Mouse (Mus musculus) lung, postnatal 36 days (tissue): ENCODE data around the gene Adam21.
"Not testable (repeated sequence)": the region's sequence is repeated elsewhere in the genome, so short reads cannot be mapped to it uniquely, and the experiment has no call there.

ENCODE experiments used
- DNase-seq: peaks from one replicate; pipeline ENCODE4 v3.0.0; 2022; ENCODE audit warnings: mixed read lengths

Gene Adam21

GRCm38 (mm10) chr12:81568374-81568773 lies at the start of gene Adam21:
Adam21 (minus strand) TSS chr12:81568474.
- no peak for DNase-seq

- DNase-seq = no peak
Observed at GRCm38 (mm10) chr12:81616980-81617379, 48.7 kb upstream of the Adam21 start.

- DNase-seq = no peak
Observed at GRCm38 (mm10) chr12:81615807-81616206, 47.5 kb upstream of the Adam21 start.

- DNase-seq = no peak
Observed at GRCm38 (mm10) chr12:81609445-81609844, 41.2 kb upstream of the Adam21 start.

DNA sequence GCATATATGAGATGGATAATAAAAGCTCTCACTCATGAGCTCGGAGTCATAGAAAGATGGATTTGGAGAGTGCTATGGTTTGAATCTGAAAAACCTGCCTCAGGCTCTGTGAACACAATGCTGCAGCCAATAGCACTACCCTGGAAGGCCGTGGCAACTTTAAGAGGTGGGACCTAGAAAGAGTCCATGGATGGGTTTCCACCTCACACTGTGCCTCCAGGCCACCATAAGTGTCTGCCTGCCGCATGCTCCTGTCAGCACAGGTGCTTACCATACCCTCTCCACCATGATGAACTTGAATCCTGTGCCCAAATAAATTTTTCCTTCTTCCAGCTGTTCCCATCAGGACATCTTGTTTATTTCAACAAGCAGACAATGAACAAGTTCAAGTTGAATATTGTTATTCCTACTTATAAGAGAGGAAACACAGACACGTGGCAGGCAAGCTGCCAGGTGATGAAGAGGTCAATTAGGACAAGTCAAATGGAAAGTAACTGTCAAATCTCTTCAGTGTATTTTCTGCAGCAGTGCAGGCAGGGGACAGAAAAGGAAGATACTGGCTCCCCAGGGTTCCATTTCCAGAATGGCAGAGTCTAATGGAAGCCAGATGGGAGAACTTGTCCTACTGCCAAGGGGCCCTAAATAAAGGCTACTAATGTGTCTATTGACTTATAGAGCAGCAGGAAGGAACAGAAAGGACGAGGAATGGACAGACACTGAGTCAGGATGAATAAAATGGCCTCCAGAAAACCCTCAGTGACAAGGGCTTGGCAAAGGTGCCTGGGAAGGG lies 36.9 kb upstream of the Adam21 start:
- DNase-seq = no peak

- no peak for DNase-seq
Observed at GRCm38 (mm10) chr12:81596547-81597262, 28.4 kb upstream of the Adam21 start.

DNA sequence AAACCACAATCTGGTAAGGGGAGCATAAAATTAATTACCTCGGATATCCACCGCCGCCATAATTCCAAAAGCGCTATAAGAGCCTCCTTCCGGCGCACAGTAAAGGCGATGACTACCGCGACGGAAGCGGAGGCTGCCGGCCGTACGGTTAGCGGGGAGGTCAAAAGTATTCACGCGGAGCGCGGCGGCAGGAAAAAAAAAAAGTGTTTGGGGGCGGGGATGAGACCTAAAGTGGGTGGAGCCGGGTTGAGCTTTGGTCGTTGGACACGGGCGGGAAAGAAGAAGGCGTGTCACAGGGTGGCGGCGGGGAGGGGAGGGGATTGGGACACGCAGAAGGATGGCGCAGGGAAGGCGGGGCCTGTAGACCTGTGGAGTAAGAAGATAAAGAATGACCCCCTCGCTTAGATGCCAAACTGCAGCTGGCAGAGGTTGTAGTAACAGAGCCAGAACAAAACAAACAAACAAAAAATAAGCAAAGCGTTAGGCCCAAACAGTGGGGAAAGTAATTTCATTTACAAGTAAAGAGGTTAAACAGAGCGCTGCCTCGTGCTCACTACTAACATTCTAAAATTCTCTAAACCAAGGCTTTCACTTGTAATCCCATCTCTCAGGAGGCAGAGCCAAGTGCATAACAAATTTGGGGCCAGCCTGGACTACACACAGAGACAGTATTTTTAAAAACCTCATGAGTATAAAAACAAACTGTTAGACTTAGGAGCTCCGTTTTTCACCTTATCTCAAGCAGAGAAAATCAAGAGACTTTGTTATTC lies 26.8 kb upstream of the Adam21 start, which contains the start of gene Med6:
Gene Med6 (minus strand): TSS at position 107 of the 770 bp plus-strand sequence.
- DNase-seq = peak; percentile 97

DNA sequence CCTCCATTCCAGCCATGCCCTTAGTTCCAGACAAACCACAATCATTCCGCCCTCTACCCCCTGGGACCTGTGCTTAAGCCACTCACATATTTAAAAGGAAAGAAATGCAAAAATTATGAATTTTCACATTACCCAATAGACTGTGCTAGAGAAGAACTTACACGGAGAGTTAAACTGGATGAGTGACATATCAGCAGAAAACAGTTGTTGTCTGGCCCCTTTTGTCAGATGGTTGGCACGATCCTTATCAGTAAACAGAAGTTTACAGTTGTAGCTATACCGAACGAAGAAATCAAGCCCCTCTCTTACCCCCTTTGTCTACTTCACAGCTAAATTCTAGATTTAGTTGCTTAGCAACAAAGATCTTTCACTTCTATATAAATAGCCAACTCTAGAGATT lies 343 bp downstream of the Adam21 start:
- DNase-seq = no peak

DNA sequence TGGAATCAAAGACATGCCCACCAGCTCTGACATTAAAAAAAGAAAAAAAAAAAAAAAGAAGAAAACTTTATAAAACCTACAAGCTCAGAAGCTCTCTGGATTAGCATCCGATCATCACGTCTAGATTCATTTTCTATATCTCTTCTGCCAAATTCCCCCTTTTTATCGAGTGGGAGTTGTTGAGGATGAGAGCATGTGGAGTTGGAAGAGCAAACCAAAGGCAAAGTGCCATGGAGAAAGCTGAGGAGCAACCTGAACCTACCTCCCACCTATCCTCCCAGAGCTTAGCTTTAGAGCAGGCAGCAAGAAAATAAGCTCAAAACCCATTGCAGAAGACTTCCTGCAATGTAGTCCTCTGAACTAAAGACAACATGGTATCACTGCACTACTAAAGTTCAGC lies 4.1 kb downstream of the Adam21 start:
- DNase-seq = no peak

DNA sequence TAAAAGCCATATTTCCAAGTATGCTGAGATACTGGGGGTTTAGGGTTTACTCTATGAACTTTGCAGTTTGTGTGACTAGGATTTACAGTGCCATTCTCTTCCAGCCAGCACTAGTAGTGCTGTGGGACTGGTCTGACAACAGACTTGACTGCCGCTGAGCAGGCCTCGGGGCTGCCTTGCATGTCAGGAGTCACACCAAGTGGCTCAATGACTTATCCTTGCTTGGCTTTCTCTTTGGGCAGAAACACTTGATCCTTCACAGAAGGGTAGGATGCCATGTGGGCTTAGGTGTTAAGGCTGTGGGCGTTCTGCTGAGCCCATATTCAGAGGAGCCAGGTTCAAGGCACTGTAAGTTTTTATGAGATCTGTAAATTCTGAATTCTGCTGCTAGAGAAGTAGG lies 19.0 kb downstream of the Adam21 start:
- DNase-seq = no peak

DNA sequence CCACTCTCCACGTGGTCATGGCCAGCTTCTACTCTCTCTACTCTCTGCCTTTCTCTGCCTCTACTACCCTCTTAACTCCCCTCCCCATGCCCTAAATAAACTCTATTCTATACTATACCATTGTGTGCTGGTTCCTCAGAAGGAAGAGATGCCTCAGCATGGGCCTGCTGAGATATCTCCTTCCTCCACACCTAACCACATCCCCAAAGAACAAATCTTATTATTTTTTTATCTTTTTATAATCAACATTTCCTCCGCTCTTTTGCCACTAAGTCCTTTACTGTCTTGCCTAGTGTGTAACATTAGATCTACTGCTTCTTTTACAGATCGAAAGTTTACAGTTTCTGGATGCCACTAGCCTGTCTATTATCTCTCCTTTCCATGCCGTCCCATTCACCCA lies 21.1 kb downstream of the Adam21 start:
- no peak for DNase-seq

DNA sequence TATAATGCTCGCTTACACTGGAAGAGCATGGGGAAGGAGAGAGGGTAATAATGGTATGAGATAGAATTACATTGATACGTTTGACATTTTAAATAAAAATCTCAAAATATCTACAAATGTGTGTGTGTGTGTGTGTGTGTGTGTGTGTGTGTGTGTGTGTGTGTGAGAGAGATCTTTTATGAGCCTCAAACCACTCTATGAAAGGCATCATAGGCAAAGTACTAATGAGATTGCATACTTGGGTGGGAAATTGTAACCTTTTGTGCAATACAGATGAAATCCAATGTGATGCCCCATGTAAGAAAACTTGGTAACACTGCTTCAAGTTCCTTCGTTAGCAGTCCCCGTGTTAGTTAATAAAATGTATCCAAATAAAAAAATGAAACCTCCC lies 35.2 kb downstream of the Adam21 start:
- DNase-seq = no peak

DNA sequence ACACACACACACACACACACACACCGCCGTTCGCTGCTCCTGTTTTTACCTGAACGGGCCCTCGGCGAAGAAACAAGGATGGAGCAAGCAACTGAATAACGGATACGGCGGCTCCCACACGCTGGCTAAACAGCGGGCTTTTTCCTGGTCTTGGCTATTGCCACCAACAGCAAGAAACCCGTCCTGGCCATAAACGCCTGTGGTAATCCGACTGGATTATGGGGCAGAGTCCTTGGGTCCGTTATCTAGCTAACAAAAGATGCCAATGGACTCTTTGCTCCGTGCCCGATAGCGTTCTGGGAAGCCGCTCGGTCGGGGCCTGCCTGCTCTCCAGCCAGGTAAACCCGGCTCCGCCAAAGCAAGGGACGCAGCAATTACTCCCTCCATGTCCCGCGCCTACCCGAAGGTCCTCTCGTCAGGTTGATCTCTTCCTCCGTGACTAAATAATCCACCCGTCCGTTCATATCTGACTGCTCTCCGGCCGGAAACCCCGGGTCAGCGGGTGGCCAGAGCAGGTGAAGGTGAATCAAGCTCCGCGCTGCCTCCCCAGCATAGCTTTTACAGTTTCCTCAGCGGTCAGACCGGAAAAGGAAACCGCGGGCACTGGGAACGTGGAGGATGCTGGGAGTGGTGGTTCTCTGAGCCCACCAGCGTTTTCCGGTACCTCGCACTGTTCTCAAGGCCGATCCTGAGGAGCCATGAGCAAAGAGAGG lies 35.8 kb downstream of the Adam21 start, which contains the start of the genes Gm20498 and Synj2bp:
Gene Gm20498 (minus strand): TSS at position 590 of the 713 bp plus-strand sequence.
Gene Synj2bp (minus strand): TSS at position 596 of the 713 bp plus-strand sequence.
- DNase-seq = peak; percentile 88

GRCm38 (mm10) chr12:81530587-81530986 lies 37.7 kb downstream of the Adam21 start:
- DNase-seq = not testable (repeated sequence)
